Mouse (Mus musculus) heart, adult 18-20 months (tissue): ENCODE data around the gene Arhgef2. TPM values are rescaled to one million over a fixed set of nuclear protein-coding genes. Genes with fewer than 3 reads are reported as not detected.
A peak's percentile ranks its signal among the peaks of the same experiment; 100 is the strongest.

Experiments used
- DNase-seq, 2 experiments: peaks; one replicate each; pipeline ENCODE4 v3.0.0; 2021 to 2022; ENCODE audit warnings: mixed read lengths in 1 of 2
- total RNA-seq, 2 experiments: library from RNA; stranded (reverse); gene quantifications; 2 replicates each; pipeline ENCODE4 v1.2.3; 2021

The Arhgef2 gene
- total RNA-seq, 2 experiments from 2014 or later, result 32.3 to 32.9 TPM

- DNase-seq, result no peak
These were observed 37.3 kb downstream of the Arhgef2 start for GRCm38 (mm10) chr3:88643078-88643477.

- DNase-seq, result no peak
These were observed 40.2 kb downstream of the Arhgef2 start for GRCm38 (mm10) chr3:88645937-88646336.

GRCm38 (mm10) chr3:88646426-88646995, 40.7 kb downstream of the Arhgef2 start:
- DNase-seq, result no peak

- DNase-seq, result no peak
These were observed 41.3 kb downstream of the Arhgef2 start for GRCm38 (mm10) chr3:88647076-88647475.

- peak; percentile 16 to 51 for DNase-seq
These were observed 42.1 kb downstream of the Arhgef2 start for GRCm38 (mm10) chr3:88647779-88648413.

- peak; percentile 2 to 16 for DNase-seq
These were observed 42.8 kb downstream of the Arhgef2 start for GRCm38 (mm10) chr3:88648452-88649168.

GRCm38 (mm10) chr3:88649186-88649585, 43.4 kb downstream of the Arhgef2 start:
- peak in 1 of 2 experiments; percentile 2 for DNase-seq

- DNase-seq, result no peak
These were observed 44.2 kb downstream of the Arhgef2 start for GRCm38 (mm10) chr3:88649967-88650366.

GRCm38 (mm10) chr3:88650713-88651504, 45.1 kb downstream of the Arhgef2 start:
- peak; percentile 6 to 15 for DNase-seq

- peak; percentile 1 to 9 for DNase-seq
These were observed 46.2 kb downstream of the Arhgef2 start for GRCm38 (mm10) chr3:88651669-88652618.

GRCm38 (mm10) chr3:88652846-88653515, 47.2 kb downstream of the Arhgef2 start, which contains the start of gene Rxfp4:
Gene Rxfp4, minus strand, starts transcription at chr3:88653142.
- peak; percentile 3 to 8 for DNase-seq

GRCm38 (mm10) chr3:88653516-88654370, 48.0 kb downstream of the Arhgef2 start:
- DNase-seq, result no peak

- DNase-seq, result peak; percentile 64 to 78
These were observed 48.9 kb downstream of the Arhgef2 start for GRCm38 (mm10) chr3:88654621-88655020.

- no peak for DNase-seq
These were observed 49.9 kb downstream of the Arhgef2 start for GRCm38 (mm10) chr3:88655619-88656018.

- DNase-seq, result no peak
These were observed 52.8 kb downstream of the Arhgef2 start for GRCm38 (mm10) chr3:88658441-88659127.

- no peak for DNase-seq
These were observed 54.0 kb downstream of the Arhgef2 start for GRCm38 (mm10) chr3:88659798-88660197.

GRCm38 (mm10) chr3:88664095-88664494, 58.3 kb downstream of the Arhgef2 start:
- DNase-seq, result peak in 1 of 2 experiments; percentile 5

- peak; percentile 83 to 92 for DNase-seq
These were observed 71.6 kb downstream of the Arhgef2 start for GRCm38 (mm10) chr3:88677399-88677798.

GRCm38 (mm10) chr3:88683814-88684213, 78.0 kb downstream of the Arhgef2 start:
- DNase-seq, result no peak
